Mouse (Mus musculus) thymus, adult 2 months (tissue): ENCODE measurements around the gene Etv6. TPM values are rescaled to one million over a fixed set of nuclear protein-coding genes. Genes with fewer than 3 reads are reported as not detected.

ENCODE experiments used
- DNase-seq: peaks from one replicate; pipeline ENCODE4 v3.0.0; 2021
- H3K27ac ChIP-seq: fragments of 200-500 bp; 2 replicates; pipeline ENCODE4 v1.5.1; 2012; ENCODE audit warnings: low read length, control low read depth; ENCODE audit not compliant: control insufficient read depth, insufficient read depth
- H3K27me3 ChIP-seq: fragments of 200-500 bp; 2 replicates; pipeline ENCODE4 v1.6.1; 2012; ENCODE audit warnings: mild to moderate bottlenecking, low read length, moderate library complexity, mixed read lengths; ENCODE audit not compliant: control insufficient read depth, insufficient read depth
- H3K36me3 ChIP-seq: fragments of 200-500 bp; 2 replicates; pipeline ENCODE4 v1.6.1; 2012; ENCODE audit warnings: mild to moderate bottlenecking, low read length, moderate library complexity; ENCODE audit not compliant: control insufficient read depth, insufficient read depth
- H3K4me1 ChIP-seq: fragments of 200-500 bp; replicated peaks from 2 replicates; pipeline ENCODE4 v1.6.1; 2012; ENCODE audit warnings: low read length; ENCODE audit not compliant: control insufficient read depth, insufficient read depth
- H3K4me3 ChIP-seq: fragments of 200-500 bp; 2 replicates; pipeline ENCODE4 v1.5.1; 2012; ENCODE audit warnings: mild to moderate bottlenecking, low read length, control low read depth, moderate library complexity; ENCODE audit not compliant: control insufficient read depth, insufficient read depth
- CTCF ChIP-seq: fragments of 200-500 bp; IDR thresholded peaks from 2 replicates; pipeline ENCODE4 v1.5.1; 2012; ENCODE audit warnings: mild to moderate bottlenecking, control low read depth, low read length, moderate library complexity, borderline replicate concordance; ENCODE audit not compliant: control insufficient read depth, poor library complexity, insufficient read depth; ENCODE audit errors: extremely low read depth
- POLR2A ChIP-seq: fragments of 200-500 bp; IDR thresholded peaks from 2 replicates; pipeline ENCODE4 v1.6.1; 2012; ENCODE audit warnings: mild to moderate bottlenecking, low read length, control low read depth, moderate library complexity; ENCODE audit not compliant: control insufficient read depth, poor library complexity, insufficient read depth; ENCODE audit errors: extremely low read depth
- WGBS: fragments of 180-500 bp; shearing (Covaris S2); methylation state at CpG from one replicate; pipeline ENCODE4 v1.1.7; 2018; 5-methylcytosine and 5-hydroxymethylcytosine counted together
- polyA plus RNA-seq: library from polyadenylated mRNA; depleted of rRNA; stranded (reverse); fragments of >200 nt; gene quantifications from 2 replicates; pipeline ENCODE4 v1.2.3, GENCODE M21; 2012

The Etv6 gene
- polyA plus RNA-seq, 1 experiment, result 43.8 TPM

GRCm38 (mm10) chr6:134147596-134148442 is 112.3 kb downstream of the Etv6 start:
- TF ChIP-seq POLR2A, result no peak
- TF ChIP-seq CTCF, result no peak
- no peak overlapping the region for H3K27ac ChIP-seq
- no peak overlapping the region for H3K4me3 ChIP-seq
- peaks cover 18% of the 10 kb centered on the region for H3K4me1 ChIP-seq
- H3K27me3 ChIP-seq, result no peaks in the 10 kb centered on the region
- H3K36me3 ChIP-seq, result no peaks in the 10 kb centered on the region
- 45% methylated on average over 22 of the region's 22 CpGs for WGBS
- no peak for DNase-seq

- TF ChIP-seq CTCF (no peak), POLR2A (no peak)
- Histone ChIP-seq H3K27me3 (no peaks in the 10 kb centered on the region), H3K4me3 (no peak overlapping the region), H3K4me1 (peaks cover 18% of the 10 kb centered on the region), H3K36me3 (no peaks in the 10 kb centered on the region), H3K27ac (no peak overlapping the region)
- WGBS, result 79% methylated on average over 7 of the region's 7 CpGs
- no peak for DNase-seq
These were observed 113.0 kb downstream of the Etv6 start for GRCm38 (mm10) chr6:134148443-134148942.

GRCm38 (mm10) chr6:134149606-134150005 is 114.1 kb downstream of the Etv6 start:
- TF ChIP-seq POLR2A (no peak), CTCF (no peak)
- H3K27me3 ChIP-seq, result no peaks in the 10 kb centered on the region
- peaks cover 18% of the 10 kb centered on the region for H3K4me1 ChIP-seq
- WGBS, result 98% methylated on average over 7 of the region's 7 CpGs
- no peak overlapping the region for H3K27ac ChIP-seq
- H3K4me3 ChIP-seq, result no peak overlapping the region
- DNase-seq, result no peak
- no peaks in the 10 kb centered on the region for H3K36me3 ChIP-seq

GRCm38 (mm10) chr6:134151022-134151680 is 115.7 kb downstream of the Etv6 start:
- no peak for TF ChIP-seq CTCF
- no peak for TF ChIP-seq POLR2A
- H3K4me3 ChIP-seq, result no peak overlapping the region
- H3K4me1 ChIP-seq, result peaks cover 23% of the 10 kb centered on the region
- no peaks in the 10 kb centered on the region for H3K36me3 ChIP-seq
- 85% methylated on average over 15 of the region's 15 CpGs for WGBS
- H3K27ac ChIP-seq, result no peak overlapping the region
- H3K27me3 ChIP-seq, result no peaks in the 10 kb centered on the region
- DNase-seq, result no peak

GRCm38 (mm10) chr6:134151853-134152505 is 116.5 kb downstream of the Etv6 start:
- TF ChIP-seq CTCF, result no peak
- TF ChIP-seq POLR2A, result no peak
- Histone ChIP-seq H3K36me3 (no peaks in the 10 kb centered on the region), H3K4me3 (no peak overlapping the region), H3K27me3 (no peaks in the 10 kb centered on the region), H3K4me1 (peaks cover 27% of the 10 kb centered on the region), H3K27ac (peak overlapping the region; percentile 25; the same call in 1 of the 2 replicates)
- WGBS, result 63% methylated on average over 9 of the region's 9 CpGs
- DNase-seq, result no peak

GRCm38 (mm10) chr6:134152539-134152938 is 117.0 kb downstream of the Etv6 start:
- no peak for DNase-seq
- Histone ChIP-seq H3K36me3 (no peaks in the 10 kb centered on the region), H3K27me3 (no peaks in the 10 kb centered on the region), H3K27ac (peak overlapping the region; percentile 25; the same call in 1 of the 2 replicates), H3K4me3 (no peak overlapping the region), H3K4me1 (peaks cover 24% of the 10 kb centered on the region)
- TF ChIP-seq POLR2A (no peak), CTCF (no peak)
- WGBS, result 83% methylated on average over 6 of the region's 6 CpGs
